Mouse (Mus musculus) embryonic facial prominence, embryonic 14.5 days (tissue): ENCODE results near the gene Adad1. TPM values are rescaled to one million over a fixed set of nuclear protein-coding genes. Genes with fewer than 3 reads are reported as not detected.

Source experiments
- ATAC-seq: fragments of 200-750 bp; cut with Nextera tagmentation; 2 replicates; pipeline ENCODE4 v1.8.0; 2017; ENCODE audit warnings: low read depth, moderate number of reproducible peaks, moderate TSS enrichment
- DNase-seq: peaks from one replicate; pipeline ENCODE4 v3.0.0-alpha.2; 2015; ENCODE audit warnings: low spot score
- H3K27ac ChIP-seq: fragments of 300-500 bp; sonication (generic); replicated peaks from 2 replicates; pipeline ENCODE4 v1.5.1; 2014; ENCODE audit warnings: low read depth, mild to moderate bottlenecking, low read length, moderate library complexity
- H3K27me3 ChIP-seq: fragments of 300-500 bp; sonication (generic); replicated peaks from 2 replicates; pipeline ENCODE4 v1.6.1; 2014; ENCODE audit warnings: low read length; ENCODE audit not compliant: control insufficient read depth, insufficient read depth
- H3K36me3 ChIP-seq: fragments of 300-500 bp; sonication (generic); 2 replicates; pipeline ENCODE4 v1.6.1; 2014; ENCODE audit warnings: low read length, mixed read lengths; ENCODE audit not compliant: control insufficient read depth, insufficient read depth
- H3K4me1 ChIP-seq: fragments of 300-500 bp; sonication (generic); 2 replicates; pipeline ENCODE4 v1.6.1; 2014; ENCODE audit warnings: antibody characterized with exemption, low read length; ENCODE audit not compliant: control insufficient read depth, insufficient read depth
- H3K4me2 ChIP-seq: fragments of 300-500 bp; sonication (generic); 2 replicates; pipeline ENCODE4 v1.6.1; 2014; ENCODE audit warnings: low read depth, mild to moderate bottlenecking, low read length, moderate library complexity, mixed read lengths
- H3K4me3 ChIP-seq: fragments of 300-500 bp; sonication (generic); 2 replicates; pipeline ENCODE4 v1.5.1; 2014; ENCODE audit warnings: low read depth, mild to moderate bottlenecking, low read length
- H3K9ac ChIP-seq: fragments of 300-500 bp; sonication (generic); 2 replicates; pipeline ENCODE4 v1.6.1; 2014; ENCODE audit warnings: low read depth, mild to moderate bottlenecking, low read length, moderate library complexity, mixed read lengths
- H3K9me3 ChIP-seq: fragments of 300-500 bp; sonication (generic); 2 replicates; pipeline ENCODE4 v1.6.1; 2016; ENCODE audit warnings: low read length; ENCODE audit not compliant: control insufficient read depth
- WGBS: fragments of 180-500 bp; shearing (Covaris S2); extraction: QIAGEN DNeasy Blood & Tissue Kit; methylation state at CpG from one replicate; pipeline ENCODE4 v1.1.7; 2014; 5-methylcytosine and 5-hydroxymethylcytosine counted together
- polyA plus RNA-seq: library from polyadenylated mRNA; unstranded; fragments of >200 nt; fragmentation: Nextera tagmentation; extraction: Ambion mirVana; gene quantifications from 2 replicates; pipeline ENCODE4 v1.2.1, GENCODE M21; 2014

Adad1 gene
- polyA plus RNA-seq, result 0.51 and 1.0 TPM in 2 replicates

- 60% methylated on average over 21 of the region's 39 CpGs for WGBS
- DNase-seq, result no peak
- Histone ChIP-seq H3K9me3 (peaks cover 21% of the 10 kb centered on the region), H3K27me3 (no peaks in the 10 kb centered on the region), H3K27ac (no peak within 1 kb of the TSS), H3K4me2 (peak within 1 kb of the TSS; percentile 48), H3K36me3 (no peaks in the 10 kb centered on the region), H3K9ac (no peak within 1 kb of the TSS; the same call in 1 of the 2 replicates), H3K4me1 (no peaks in the 10 kb centered on the region), H3K4me3 (peak within 1 kb of the TSS; percentile 30)
- peak; percentile 55; the same call in 1 of the 2 replicates for ATAC-seq
Observed at GRCm38 (mm10) chr3:37063406-37063805, at the start of gene Adad1. Gene Adad1, plus strand, starts transcription at chr3:37063527.

GRCm38 (mm10) chr3:37037979-37038378 is 25.3 kb upstream of the Adad1 start:
- Histone ChIP-seq H3K9ac (no peak overlapping the region), H3K36me3 (peaks cover 62% of the 10 kb centered on the region), H3K4me1 (no peaks in the 10 kb centered on the region), H3K27ac (no peak overlapping the region), H3K4me3 (no peak overlapping the region), H3K27me3 (no peaks in the 10 kb centered on the region), H3K9me3 (no peaks in the 10 kb centered on the region), H3K4me2 (no peak overlapping the region)
- WGBS, result 83% methylated on average over 2 of the region's 2 CpGs
- ATAC-seq, result no peak
- DNase-seq, result no peak

- DNase-seq, result no peak
- peaks cover 77% of the 10 kb centered on the region for H3K36me3 ChIP-seq
- no peaks in the 10 kb centered on the region for H3K4me1 ChIP-seq
- no peak for ATAC-seq
- H3K4me2 ChIP-seq, result no peak overlapping the region
- H3K9me3 ChIP-seq, result no peaks in the 10 kb centered on the region
- H3K27ac ChIP-seq, result no peak overlapping the region
- no peak overlapping the region for H3K4me3 ChIP-seq
- no peak overlapping the region for H3K9ac ChIP-seq
- no peaks in the 10 kb centered on the region for H3K27me3 ChIP-seq
Observed at GRCm38 (mm10) chr3:37039811-37040210, 23.5 kb upstream of the Adad1 start.

- Histone ChIP-seq H3K4me2 (no peak overlapping the region), H3K27me3 (no peaks in the 10 kb centered on the region), H3K36me3 (peaks cover 34% of the 10 kb centered on the region), H3K4me3 (no peak overlapping the region), H3K27ac (no peak overlapping the region), H3K9me3 (no peaks in the 10 kb centered on the region), H3K4me1 (no peaks in the 10 kb centered on the region), H3K9ac (no peak overlapping the region)
- DNase-seq (no peak), ATAC-seq (no peak)
- WGBS, result 91% methylated on average over 1 of the region's 1 CpGs
Observed at GRCm38 (mm10) chr3:37051491-37051890, 11.8 kb upstream of the Adad1 start.

- Histone ChIP-seq H3K27me3 (no peaks in the 10 kb centered on the region), H3K4me3 (no peak overlapping the region), H3K4me2 (no peak overlapping the region), H3K27ac (no peak overlapping the region), H3K36me3 (no peaks in the 10 kb centered on the region), H3K4me1 (no peaks in the 10 kb centered on the region), H3K9ac (no peak overlapping the region), H3K9me3 (0 out of 2 replicates have a peak, but pooled peaks cover 5% of the 10 kb centered on the region)
- peak; percentile 11 for DNase-seq
- no peak for ATAC-seq
Observed at GRCm38 (mm10) chr3:37073211-37073610, 9.9 kb downstream of the Adad1 start.

- ATAC-seq (no peak), DNase-seq (no peak)
- WGBS, result 77% methylated on average over 4 of the region's 4 CpGs
- Histone ChIP-seq H3K4me3 (no peak overlapping the region), H3K36me3 (no peaks in the 10 kb centered on the region), H3K4me1 (no peaks in the 10 kb centered on the region), H3K9ac (no peak overlapping the region), H3K9me3 (no peaks in the 10 kb centered on the region), H3K4me2 (no peak overlapping the region), H3K27me3 (no peaks in the 10 kb centered on the region), H3K27ac (no peak overlapping the region)
Observed at GRCm38 (mm10) chr3:37084860-37085259, 21.5 kb downstream of the Adad1 start.

- no peak for DNase-seq
- H3K27ac ChIP-seq, result no peak overlapping the region
- H3K4me1 ChIP-seq, result no peaks in the 10 kb centered on the region
- H3K4me3 ChIP-seq, result no peak overlapping the region
- H3K27me3 ChIP-seq, result no peaks in the 10 kb centered on the region
- no peak overlapping the region for H3K4me2 ChIP-seq
- H3K9me3 ChIP-seq, result no peaks in the 10 kb centered on the region
- H3K9ac ChIP-seq, result no peak overlapping the region
- H3K36me3 ChIP-seq, result no peaks in the 10 kb centered on the region
- ATAC-seq, result no peak
Observed at GRCm38 (mm10) chr3:37090721-37091120, 27.4 kb downstream of the Adad1 start.

- no peak for DNase-seq
- H3K4me2 ChIP-seq, result no peak within 1 kb of the TSS
- no peak for ATAC-seq
- no peaks in the 10 kb centered on the region for H3K4me1 ChIP-seq
- H3K4me3 ChIP-seq, result no peak within 1 kb of the TSS
- 69% methylated on average over 4 of the region's 4 CpGs for WGBS
- H3K9me3 ChIP-seq, result no peaks in the 10 kb centered on the region
- no peaks in the 10 kb centered on the region for H3K27me3 ChIP-seq
- H3K27ac ChIP-seq, result no peak within 1 kb of the TSS
- no peaks in the 10 kb centered on the region for H3K36me3 ChIP-seq
- H3K9ac ChIP-seq, result no peak within 1 kb of the TSS
Observed at GRCm38 (mm10) chr3:37125655-37126054, 62.3 kb downstream of the Adad1 start, which contains the start of gene Il2. Gene Il2, minus strand, starts transcription at chr3:37125959.

GRCm38 (mm10) chr3:37126162-37126561 is 62.8 kb downstream of the Adad1 start:
- H3K27me3 ChIP-seq, result no peaks in the 10 kb centered on the region
- H3K36me3 ChIP-seq, result no peaks in the 10 kb centered on the region
- ATAC-seq (no peak), DNase-seq (no peak)
- 69% methylated on average over 4 of the region's 4 CpGs for WGBS
- H3K9ac ChIP-seq, result no peak overlapping the region
- no peak overlapping the region for H3K4me3 ChIP-seq
- H3K4me1 ChIP-seq, result no peaks in the 10 kb centered on the region
- no peak overlapping the region for H3K4me2 ChIP-seq
- H3K27ac ChIP-seq, result no peak overlapping the region
- H3K9me3 ChIP-seq, result no peaks in the 10 kb centered on the region
